Mouse (Mus musculus): ENCODE data around the gene Rpl18. TPM values are rescaled to one million over a fixed set of nuclear protein-coding genes. Genes with fewer than 3 reads are reported as not detected.

The Rpl18 gene
- polyA plus RNA-seq (2015; fragmentation: Nextera tagmentation; extraction: Ambion mirVana), result 1,062 and 1,100 TPM in 2 replicates

DNA sequence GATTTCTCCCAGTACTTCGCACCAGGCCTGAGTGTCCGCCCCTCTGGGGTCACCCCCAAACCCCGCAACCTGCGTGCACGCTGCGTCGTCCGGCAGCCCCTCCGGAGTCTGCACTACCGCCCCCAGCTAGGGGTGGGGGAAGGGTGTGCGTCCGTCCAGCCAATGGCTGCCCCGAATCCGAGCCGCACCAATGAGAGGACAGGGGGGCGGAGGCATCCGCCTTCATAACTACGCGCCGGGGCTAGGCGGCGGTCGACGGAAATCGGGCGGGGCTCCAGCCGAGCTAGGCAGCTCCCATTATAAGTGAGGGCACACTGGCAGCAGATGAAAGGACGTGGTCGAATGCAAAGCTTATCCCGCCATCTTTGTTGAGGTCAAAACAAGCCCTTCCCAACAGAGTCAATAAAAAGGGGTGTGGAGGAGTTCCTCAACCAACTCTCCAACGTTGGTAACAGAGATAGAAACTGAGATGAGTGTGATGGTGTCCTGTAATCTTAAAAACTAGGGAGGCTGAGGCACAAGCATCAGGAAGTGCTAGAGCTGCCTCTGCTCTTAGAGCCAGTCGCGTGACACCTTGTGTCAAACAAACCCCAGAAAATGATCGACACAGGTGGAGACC lies at the start of gene Rpl18:
Gene Rpl18 (plus strand): TSS at position 368 of the 619 bp plus-strand sequence.
- Histone ChIP-seq H3K4me1 (peaks cover 62% of the 10 kb centered on the region), H3K36me3 (peaks cover 47% of the 10 kb centered on the region), H3K4me2 (replicated peaks) (peak within 1 kb of the TSS; percentile 91), H3K4me3 (replicated peaks) (peak within 1 kb of the TSS; percentile 82), H3K9ac (peak within 1 kb of the TSS; percentile 58), H3K27ac (replicated peaks) (peak within 1 kb of the TSS; percentile 89), H3K9me3 (replicated peaks) (no peaks in the 10 kb centered on the region), H3K27me3 (no peaks in the 10 kb centered on the region)
- 7% methylated on average over 34 of the region's 34 CpGs for WGBS
- ATAC-seq (ENCODE audit: insufficient number of reproducible peaks, low FRiP score, low TSS enrichment, low read depth), result peak; percentile 93

DNA sequence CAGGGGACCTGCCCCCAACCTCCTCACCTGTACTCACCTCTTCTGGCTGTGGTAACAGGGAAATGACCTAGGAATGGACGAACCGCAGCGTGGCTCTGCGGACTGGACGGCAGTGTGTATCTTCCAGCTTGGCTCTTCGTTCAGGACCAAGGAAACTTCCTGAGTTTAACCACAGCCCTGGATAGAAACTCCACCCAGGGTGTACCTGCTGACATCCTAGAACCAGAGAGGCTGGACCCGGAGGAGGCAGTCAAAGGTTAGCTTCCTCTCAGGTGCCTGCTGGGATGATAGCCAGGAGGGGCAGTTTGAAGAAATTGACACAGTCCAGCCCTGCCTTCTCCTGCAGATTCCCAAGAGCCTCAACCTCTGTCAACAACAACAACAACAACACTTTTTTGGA lies 49.1 kb upstream of the Rpl18 start, which contains the start of gene Fut2:
Gene Fut2 (minus strand): TSS at position 234 of the 400 bp plus-strand sequence.
- Histone ChIP-seq H3K27ac (replicated peaks) (peak within 1 kb of the TSS; percentile 56), H3K4me1 (peaks cover 12% of the 10 kb centered on the region; the same call in 1 of the 2 replicates), H3K4me2 (replicated peaks) (peak within 1 kb of the TSS; percentile 1; the same call in 1 of the 2 replicates), H3K9me3 (replicated peaks) (no peaks in the 10 kb centered on the region), H3K27me3 (no peaks in the 10 kb centered on the region), H3K36me3 (no peaks in the 10 kb centered on the region), H3K4me3 (replicated peaks) (no peak within 1 kb of the TSS), H3K9ac (no peak within 1 kb of the TSS)
- 79% methylated on average over 7 of the region's 7 CpGs for WGBS
- ATAC-seq (ENCODE audit: insufficient number of reproducible peaks, low FRiP score, low TSS enrichment, low read depth), result no peak

DNA sequence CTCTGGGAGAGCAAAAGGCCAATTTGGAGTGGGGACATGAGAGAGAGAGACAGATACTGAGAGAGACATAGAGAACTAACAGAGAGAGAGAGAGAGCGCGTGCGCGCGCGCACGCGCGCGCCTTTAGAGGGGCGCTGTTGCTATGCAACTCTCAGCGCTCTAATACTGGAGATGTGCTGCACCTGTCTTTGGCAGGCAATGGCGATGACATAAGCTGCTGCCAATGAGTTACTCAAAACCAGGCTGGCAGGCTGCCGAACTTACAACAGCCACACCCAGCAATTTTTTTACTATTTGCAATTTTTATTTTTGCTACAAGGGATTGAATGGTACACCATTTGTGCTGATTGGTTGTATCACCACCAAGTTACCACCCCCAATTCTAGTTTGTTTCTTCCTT lies 47.5 kb upstream of the Rpl18 start:
- H3K27me3 ChIP-seq, result no peaks in the 10 kb centered on the region
- peaks cover 12% of the 10 kb centered on the region; the same call in 1 of the 2 replicates for H3K4me1 ChIP-seq
- no peaks in the 10 kb centered on the region for H3K36me3 ChIP-seq
- no peak overlapping the region for H3K4me2 ChIP-seq (replicated peaks)
- 67% methylated on average over 14 of the region's 14 CpGs for WGBS
- H3K27ac ChIP-seq (replicated peaks), result no peak overlapping the region
- no peak overlapping the region for H3K4me3 ChIP-seq (replicated peaks)
- H3K9ac ChIP-seq, result no peak overlapping the region
- no peak for ATAC-seq (ENCODE audit: insufficient number of reproducible peaks, low FRiP score, low TSS enrichment, low read depth)
- H3K9me3 ChIP-seq (replicated peaks), result no peaks in the 10 kb centered on the region

DNA sequence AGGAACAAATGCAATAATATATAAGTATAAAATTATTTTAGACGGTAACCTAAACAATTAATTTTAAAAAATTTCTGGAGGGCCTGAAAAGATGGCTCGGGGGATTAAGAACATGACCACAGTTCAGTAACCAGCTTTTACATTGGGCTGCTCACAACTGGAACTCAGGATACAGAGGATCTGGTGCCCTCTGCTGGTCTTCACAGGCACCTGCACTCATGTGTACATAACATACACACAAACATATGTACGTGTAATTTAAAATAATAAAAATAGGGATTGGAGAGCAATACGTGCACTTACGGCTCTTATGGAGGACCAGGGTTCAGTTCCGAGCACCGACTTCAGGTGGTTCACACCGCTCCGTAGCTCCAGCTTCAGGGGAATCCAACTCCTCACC lies 46.3 kb upstream of the Rpl18 start:
- 95% methylated on average over 9 of the region's 9 CpGs for WGBS
- no peak overlapping the region for H3K4me2 ChIP-seq (replicated peaks)
- no peaks in the 10 kb centered on the region for H3K9me3 ChIP-seq (replicated peaks)
- H3K36me3 ChIP-seq, result no peaks in the 10 kb centered on the region
- no peak overlapping the region for H3K4me3 ChIP-seq (replicated peaks)
- H3K27ac ChIP-seq (replicated peaks), result no peak overlapping the region
- no peak overlapping the region for H3K9ac ChIP-seq
- ATAC-seq (ENCODE audit: insufficient number of reproducible peaks, low FRiP score, low TSS enrichment, low read depth), result no peak
- peaks cover 12% of the 10 kb centered on the region; the same call in 1 of the 2 replicates for H3K4me1 ChIP-seq
- H3K27me3 ChIP-seq, result no peaks in the 10 kb centered on the region

DNA sequence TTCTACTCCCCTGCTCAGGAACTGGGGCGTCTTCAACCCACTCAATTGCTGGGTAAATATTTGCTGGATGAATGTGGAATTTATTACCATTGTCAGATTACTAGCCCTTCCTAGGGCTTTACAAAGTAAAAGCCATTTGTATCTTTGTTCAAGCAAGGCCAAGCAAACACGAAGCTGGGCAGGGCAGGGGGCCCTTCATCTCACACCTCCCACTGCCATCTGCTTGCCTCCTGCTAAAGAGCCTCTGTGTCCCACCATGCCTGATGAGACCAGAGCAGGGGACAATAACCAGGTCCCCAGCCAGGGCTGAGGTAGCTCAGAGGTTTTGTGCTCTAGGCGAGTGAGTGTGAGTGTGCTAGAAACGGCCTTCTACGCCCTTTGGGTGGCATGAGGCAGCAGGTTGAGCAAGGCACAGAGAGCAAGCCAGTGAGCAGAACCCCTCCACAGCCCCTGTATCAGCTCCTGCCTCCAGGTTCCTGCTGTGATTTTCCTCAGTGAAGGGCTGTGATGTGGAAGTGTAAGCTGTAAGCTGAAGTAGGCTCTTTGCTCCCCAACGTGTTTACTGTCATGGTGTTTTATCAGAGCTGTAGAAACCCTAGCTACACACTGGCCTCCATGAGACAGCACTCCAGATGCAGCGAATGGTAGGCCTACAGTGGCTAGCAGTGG lies 37.5 kb upstream of the Rpl18 start:
- H3K36me3 ChIP-seq, result no peaks in the 10 kb centered on the region
- no peak overlapping the region for H3K9ac ChIP-seq
- no peak for ATAC-seq (ENCODE audit: insufficient number of reproducible peaks, low FRiP score, low TSS enrichment, low read depth)
- H3K4me1 ChIP-seq, result peaks cover 6% of the 10 kb centered on the region
- H3K4me3 ChIP-seq (replicated peaks), result no peak overlapping the region
- no peak overlapping the region for H3K4me2 ChIP-seq (replicated peaks)
- H3K9me3 ChIP-seq (replicated peaks), result no peaks in the 10 kb centered on the region
- H3K27ac ChIP-seq (replicated peaks), result no peak overlapping the region
- 74% methylated on average over 7 of the region's 7 CpGs for WGBS
- no peaks in the 10 kb centered on the region for H3K27me3 ChIP-seq

DNA sequence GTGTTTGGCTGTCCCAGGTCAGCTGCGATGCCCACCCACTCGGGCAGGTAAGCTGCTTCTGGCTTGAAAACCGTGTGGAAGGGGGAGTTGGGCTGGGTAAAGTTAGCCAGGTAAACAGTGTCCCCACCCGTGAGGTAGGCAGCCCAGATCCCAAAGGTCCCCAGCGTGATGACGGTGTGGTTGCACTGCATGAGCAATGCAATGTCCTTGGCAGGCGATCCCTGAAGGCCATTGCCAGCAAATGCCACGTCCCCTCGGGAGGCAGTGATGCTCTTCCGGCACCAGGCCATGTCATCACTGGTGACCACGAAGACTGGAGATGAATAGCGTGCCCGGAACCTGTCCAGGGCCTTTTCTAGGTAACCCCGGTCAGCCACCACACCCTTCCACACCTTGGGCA lies 36.7 kb upstream of the Rpl18 start:
- WGBS, result 90% methylated on average over 14 of the region's 14 CpGs
- no peaks in the 10 kb centered on the region for H3K9me3 ChIP-seq (replicated peaks)
- no peak for ATAC-seq (ENCODE audit: insufficient number of reproducible peaks, low FRiP score, low TSS enrichment, low read depth)
- no peak overlapping the region for H3K4me2 ChIP-seq (replicated peaks)
- no peak overlapping the region for H3K4me3 ChIP-seq (replicated peaks)
- no peaks in the 10 kb centered on the region for H3K27me3 ChIP-seq
- peaks cover 13% of the 10 kb centered on the region for H3K4me1 ChIP-seq
- no peaks in the 10 kb centered on the region for H3K36me3 ChIP-seq
- H3K27ac ChIP-seq (replicated peaks), result no peak overlapping the region
- no peak overlapping the region for H3K9ac ChIP-seq

DNA sequence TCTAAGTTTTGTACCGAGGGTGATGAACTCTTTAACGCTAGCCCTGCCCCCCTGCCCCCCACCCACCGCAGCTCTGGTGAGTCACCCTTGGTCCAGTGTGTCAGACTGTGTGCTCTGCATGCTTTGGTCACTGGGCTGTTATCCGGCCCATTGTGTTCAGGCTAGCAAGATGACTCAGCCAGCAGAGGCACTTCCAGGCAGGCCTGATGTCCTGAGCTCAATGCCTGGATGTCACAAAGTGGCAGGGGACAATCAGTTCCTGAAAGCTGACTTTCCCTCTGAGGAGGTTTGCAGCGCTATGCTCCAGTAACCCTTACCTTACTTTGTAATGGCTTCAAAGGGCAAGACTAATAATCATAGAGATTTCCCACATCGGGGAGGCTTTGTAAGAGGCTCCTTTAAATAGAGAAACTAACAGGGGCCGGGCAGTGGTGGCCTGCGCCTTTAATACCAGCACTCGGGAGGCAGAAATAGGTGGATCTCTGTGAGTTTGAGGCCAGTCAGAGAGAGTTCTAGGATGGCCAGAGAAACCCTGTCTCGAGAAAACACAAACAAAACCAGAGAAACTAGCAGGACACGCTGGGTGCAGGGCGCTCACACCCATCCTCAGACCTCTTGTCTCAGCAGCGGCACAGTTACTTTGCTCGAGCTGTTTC lies 35.2 kb upstream of the Rpl18 start:
- Histone ChIP-seq H3K36me3 (no peaks in the 10 kb centered on the region), H3K4me3 (replicated peaks) (no peak overlapping the region), H3K4me1 (peaks cover 28% of the 10 kb centered on the region), H3K9ac (no peak overlapping the region), H3K27ac (replicated peaks) (0 out of 2 replicates have a peak overlapping the region, but pooled peaks have one; percentile 11), H3K27me3 (no peaks in the 10 kb centered on the region), H3K9me3 (replicated peaks) (no peaks in the 10 kb centered on the region), H3K4me2 (replicated peaks) (no peak overlapping the region)
- ATAC-seq (ENCODE audit: insufficient number of reproducible peaks, low FRiP score, low TSS enrichment, low read depth), result no peak
- WGBS, result 72% methylated on average over 14 of the region's 14 CpGs

DNA sequence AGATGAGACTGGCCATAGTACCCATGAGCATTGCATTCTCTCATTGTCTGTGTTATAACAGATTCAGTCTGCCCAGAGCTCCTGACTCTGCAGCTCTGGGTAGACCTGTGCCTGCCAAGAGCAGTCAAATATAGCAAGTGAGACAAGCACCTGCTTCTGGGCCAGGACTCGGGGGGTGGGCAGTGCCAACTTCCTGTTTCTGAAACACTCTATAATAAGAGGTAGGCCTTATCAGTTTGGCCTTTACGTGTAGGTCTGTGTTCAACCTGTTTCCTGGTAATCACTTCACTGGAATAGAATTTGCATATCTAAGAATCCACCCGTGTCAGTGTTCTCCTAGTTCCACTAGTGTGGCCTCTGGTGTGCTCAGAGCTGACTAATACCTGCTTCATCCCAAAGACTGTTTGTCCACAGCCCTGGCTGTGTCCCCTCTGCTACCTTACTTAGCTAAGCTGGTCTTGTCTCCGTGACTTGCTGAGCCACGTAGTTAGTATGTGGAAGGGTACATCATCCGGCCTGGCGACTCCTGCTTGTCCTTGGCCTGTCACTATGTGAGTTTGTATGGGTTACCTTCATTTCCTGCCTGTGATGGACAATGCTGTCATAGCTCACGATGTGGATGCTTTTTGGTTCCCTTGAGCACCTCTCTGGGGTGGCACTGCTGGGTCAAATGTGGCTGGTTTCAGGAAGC lies 34.1 kb upstream of the Rpl18 start:
- Histone ChIP-seq H3K9me3 (replicated peaks) (no peaks in the 10 kb centered on the region), H3K4me3 (replicated peaks) (no peak overlapping the region), H3K4me1 (peaks cover 39% of the 10 kb centered on the region), H3K27me3 (no peaks in the 10 kb centered on the region), H3K9ac (no peak overlapping the region), H3K36me3 (no peaks in the 10 kb centered on the region), H3K4me2 (replicated peaks) (no peak overlapping the region), H3K27ac (replicated peaks) (no peak overlapping the region)
- 81% methylated on average over 8 of the region's 8 CpGs for WGBS
- no peak for ATAC-seq (ENCODE audit: insufficient number of reproducible peaks, low FRiP score, low TSS enrichment, low read depth)

DNA sequence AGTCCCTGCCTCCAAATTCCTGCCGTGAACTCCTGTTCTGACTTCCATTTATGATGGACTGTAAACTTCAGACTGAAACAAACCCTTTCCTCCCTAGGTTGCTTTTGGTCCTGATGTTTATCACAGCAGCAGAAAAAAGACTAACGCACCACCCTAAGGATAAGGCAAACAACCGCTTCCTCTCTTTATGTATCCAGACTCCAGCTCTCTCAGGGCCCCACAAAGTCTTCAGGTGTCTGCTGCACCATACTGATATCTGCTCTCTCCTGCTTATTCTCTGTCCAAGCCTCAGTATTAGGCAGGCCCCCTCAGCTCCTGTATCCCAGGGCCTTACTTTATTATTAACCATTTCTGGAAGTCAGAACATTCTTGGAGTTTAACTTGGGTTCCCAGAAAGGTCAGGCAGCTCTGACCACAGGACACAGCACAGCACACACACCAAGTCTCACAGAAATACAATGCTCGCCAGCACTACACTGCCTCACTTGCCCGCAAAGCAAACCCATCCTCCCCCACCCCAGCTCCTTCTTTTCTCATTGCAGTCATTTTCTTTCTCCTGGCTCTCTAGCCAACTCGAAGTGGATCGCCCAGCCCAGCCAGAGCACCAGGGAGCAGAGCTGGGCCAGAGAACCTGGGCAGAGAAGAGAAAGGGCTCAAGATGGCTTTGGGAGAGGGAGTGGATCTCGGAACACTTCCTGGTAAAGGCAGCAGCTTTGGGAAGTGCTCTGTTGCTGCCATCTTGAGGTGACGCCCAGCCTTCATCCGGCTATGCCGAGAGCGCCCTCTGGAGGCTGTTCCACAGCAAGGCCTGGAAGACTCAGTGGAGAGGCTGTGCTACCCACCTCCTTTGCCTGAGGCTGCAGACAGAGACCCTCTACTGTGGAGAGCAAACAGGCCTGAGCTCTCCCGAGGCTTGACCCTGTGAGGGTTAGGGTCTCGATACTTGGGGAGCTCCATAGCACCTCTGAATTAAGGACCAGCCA lies 32.8 kb upstream of the Rpl18 start:
- ATAC-seq (ENCODE audit: insufficient number of reproducible peaks, low FRiP score, low TSS enrichment, low read depth), result peak; percentile 55

DNA sequence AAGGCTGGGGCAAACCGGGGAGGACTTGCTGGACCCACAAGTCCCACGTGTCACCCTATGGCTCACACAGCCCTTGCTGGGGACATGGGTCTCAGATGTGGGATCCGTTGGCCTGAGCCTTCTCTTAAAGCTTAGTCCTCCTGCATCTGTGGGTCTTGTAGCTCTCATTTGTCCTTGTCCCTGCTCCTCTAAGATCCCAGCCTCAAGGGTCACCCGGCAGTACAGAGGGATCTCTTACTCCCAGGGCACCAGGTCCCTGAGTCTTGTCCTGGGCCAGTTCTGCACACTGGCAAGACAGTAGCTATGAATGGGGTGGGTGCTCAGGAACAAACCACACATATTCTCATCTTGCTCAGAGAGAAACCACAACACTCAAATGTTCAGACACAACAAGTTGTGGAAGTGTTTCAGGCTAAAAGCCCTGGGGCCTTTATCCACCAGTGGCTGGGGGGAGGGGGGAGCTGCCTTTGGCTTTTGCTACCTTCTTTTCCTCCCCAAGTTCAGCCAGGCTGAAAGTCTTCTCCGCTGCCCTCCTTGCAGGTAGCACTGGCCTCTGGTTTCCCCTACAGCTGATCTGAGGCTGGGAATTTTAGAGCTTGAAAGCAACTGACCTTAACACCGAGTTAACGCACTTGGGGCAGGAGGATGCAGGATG lies 31.7 kb upstream of the Rpl18 start, which contains the start of gene Ntn5:
Gene Ntn5 (plus strand): TSS at position 627 of the 655 bp plus-strand sequence.
- H3K9ac ChIP-seq, result 0 out of 2 replicates have a peak within 1 kb of the TSS, but pooled peaks have one; percentile 1

More for the DNA sequence above, 32.8 kb upstream of the Rpl18 start:
- Histone ChIP-seq H3K36me3 (no peaks in the 10 kb centered on the region), H3K4me2 (replicated peaks) (peak overlapping the region; percentile 37), H3K9ac (no peak overlapping the region), H3K27ac (replicated peaks) (peak overlapping the region; percentile 55; the same call in 1 of the 2 replicates), H3K9me3 (replicated peaks) (no peaks in the 10 kb centered on the region), H3K27me3 (no peaks in the 10 kb centered on the region), H3K4me1 (peaks cover 48% of the 10 kb centered on the region), H3K4me3 (replicated peaks) (no peak overlapping the region; the same call in 1 of the 2 replicates)
- WGBS, result 30% methylated on average over 14 of the region's 14 CpGs

More for the DNA sequence above, 31.7 kb upstream of the Rpl18 start, which contains the start of gene Ntn5:
- H3K27ac ChIP-seq (replicated peaks), result peak within 1 kb of the TSS; percentile 79
- no peaks in the 10 kb centered on the region for H3K36me3 ChIP-seq
- ATAC-seq (ENCODE audit: insufficient number of reproducible peaks, low FRiP score, low TSS enrichment, low read depth), result no peak
- no peaks in the 10 kb centered on the region for H3K27me3 ChIP-seq
- peak within 1 kb of the TSS; percentile 39; the same call in 1 of the 2 replicates for H3K4me2 ChIP-seq (replicated peaks)
- 68% methylated on average over 7 of the region's 7 CpGs for WGBS
- H3K4me3 ChIP-seq (replicated peaks), result peak within 1 kb of the TSS; percentile 22; the same call in 1 of the 2 replicates
- peaks cover 48% of the 10 kb centered on the region for H3K4me1 ChIP-seq
- no peaks in the 10 kb centered on the region for H3K9me3 ChIP-seq (replicated peaks)
